Mouse (Mus musculus): ENCODE measurements around the gene C87414.
"Not testable (repeated sequence)": the region's sequence is repeated elsewhere in the genome, so short reads cannot be mapped to it uniquely, and the experiment has no call there.

The C87414 gene

DNA sequence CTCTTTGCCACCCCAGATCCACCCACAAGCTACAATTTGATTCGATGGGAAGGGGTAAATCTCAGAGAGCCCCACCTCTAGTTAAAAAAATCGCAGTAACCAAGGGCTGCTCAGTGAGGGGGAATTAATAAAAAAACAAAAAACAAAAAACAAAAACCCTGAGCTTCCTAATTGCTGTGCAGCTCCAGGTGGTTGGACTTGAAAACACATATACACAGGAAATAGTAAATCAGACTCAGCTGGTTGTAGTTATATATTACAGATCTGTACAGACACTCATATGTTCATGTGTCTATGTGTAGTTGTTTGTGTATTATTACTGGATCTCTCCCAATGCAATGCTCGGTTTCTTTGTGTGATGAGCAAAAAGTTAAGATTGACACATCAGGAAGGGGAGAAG is at the start of gene C87414:
TSS of gene C87414 (minus strand) at position 101 of the 400 bp plus-strand sequence.
- DNase-seq (ENCODE audit: low spot score in 2 of 2), result not testable (repeated sequence)

DNA sequence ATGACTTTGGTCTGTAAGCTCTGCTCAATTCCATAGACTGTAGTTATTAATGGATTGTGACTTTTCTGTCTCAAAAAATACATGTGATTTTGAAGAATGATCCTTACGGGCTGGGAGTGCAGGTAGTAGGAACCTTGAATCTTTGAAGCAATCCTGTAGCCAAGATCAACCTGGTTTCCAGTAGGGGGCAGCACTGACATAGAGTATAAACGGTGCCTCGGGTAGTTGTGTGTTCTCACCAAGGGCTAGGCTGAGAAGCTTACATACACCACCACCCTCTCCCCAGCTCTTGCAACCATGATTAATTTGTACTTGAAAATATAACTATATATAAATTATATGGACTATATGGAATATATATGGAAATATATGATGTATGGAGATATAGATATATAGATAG is 13.3 kb upstream of the C87414 start:
- not testable (repeated sequence) for DNase-seq (ENCODE audit: low spot score in 2 of 2)

All from urinary bladder, adult 18-20 months (tissue).